Mouse (Mus musculus) embryonic facial prominence, embryonic 15.5 days (tissue): ENCODE measurements at regions not wholly inside any gene's neighbourhood (a gene's known extent, or its start where the extent isn't known, plus 50 kb on each side); places are given as distances from the start of the nearest gene placed in this dataset.

Experiments
- ATAC-seq: fragments of 200-750 bp; cut with Nextera tagmentation; 2 replicates; pipeline ENCODE4 v1.8.0; 2017; ENCODE audit warnings: low read depth, moderate TSS enrichment; ENCODE audit not compliant: insufficient number of reproducible peaks, low FRiP score, low TSS enrichment
- H3K27ac ChIP-seq: fragments of 300-500 bp; sonication (generic); replicated peaks from 2 replicates; pipeline ENCODE4 v1.5.1; 2015; ENCODE audit warnings: mild to moderate bottlenecking, inconsistent platforms
- H3K27me3 ChIP-seq: fragments of 300-500 bp; sonication (generic); 2 replicates; pipeline ENCODE4 v1.6.1; 2015; ENCODE audit warnings: inconsistent platforms
- H3K36me3 ChIP-seq: fragments of 300-500 bp; sonication (generic); 2 replicates; pipeline ENCODE4 v1.6.1; 2015; ENCODE audit warnings: mild to moderate bottlenecking, inconsistent platforms
- H3K4me1 ChIP-seq: fragments of 300-500 bp; sonication (generic); 2 replicates; pipeline ENCODE4 v1.6.1; 2015; ENCODE audit warnings: inconsistent platforms
- H3K4me2 ChIP-seq: fragments of 300-500 bp; sonication (generic); replicated peaks from 2 replicates; pipeline ENCODE4 v1.6.1; 2015; ENCODE audit warnings: mild to moderate bottlenecking, inconsistent platforms
- H3K4me3 ChIP-seq: fragments of 300-500 bp; sonication (generic); replicated peaks from 2 replicates; pipeline ENCODE4 v1.5.1; 2015; ENCODE audit warnings: mild to moderate bottlenecking, inconsistent platforms
- H3K9ac ChIP-seq: fragments of 300-500 bp; sonication (generic); 2 replicates; pipeline ENCODE4 v1.6.1; 2015; ENCODE audit warnings: inconsistent platforms
- H3K9me3 ChIP-seq: fragments of 300-500 bp; sonication (generic); replicated peaks from 2 replicates; pipeline ENCODE4 v1.6.1; 2016; ENCODE audit warnings: inconsistent platforms
- WGBS: fragments of 180-500 bp; shearing (Covaris S2); methylation state at CpG from one replicate; pipeline ENCODE4 v1.1.7; 2015; 5-methylcytosine and 5-hydroxymethylcytosine counted together

DNA sequence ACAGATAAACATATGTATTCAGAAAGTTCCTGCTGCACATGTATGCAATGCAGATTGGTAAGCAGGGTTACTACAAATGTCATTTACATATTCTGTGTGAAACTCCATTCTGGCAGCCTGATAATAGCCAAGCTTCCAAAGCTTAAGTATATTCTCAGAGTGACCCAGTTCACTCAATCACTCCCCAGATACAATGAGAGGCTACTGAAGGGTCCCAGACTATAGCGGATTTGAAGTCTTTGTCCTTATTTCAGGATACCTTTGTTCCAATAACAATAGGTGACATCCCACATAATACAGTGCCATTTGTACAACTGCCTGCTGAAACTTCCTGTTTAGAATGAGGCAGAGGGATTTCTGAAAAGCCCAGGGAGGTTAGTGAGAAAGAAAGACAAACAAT is 132.5 kb upstream of the Klf6 start:
- H3K27me3 ChIP-seq = no peaks in the 10 kb centered on the region
- no peak overlapping the region for H3K27ac ChIP-seq
- H3K9me3 ChIP-seq = no peaks in the 10 kb centered on the region
- no peak for ATAC-seq
- no peaks in the 10 kb centered on the region for H3K4me1 ChIP-seq
- WGBS = 76% methylated on average over 1 of the region's 1 CpGs
- H3K4me2 ChIP-seq = no peak overlapping the region
- no peak overlapping the region for H3K4me3 ChIP-seq
- H3K36me3 ChIP-seq = no peaks in the 10 kb centered on the region
- no peak overlapping the region for H3K9ac ChIP-seq

- ATAC-seq = no peak
- Histone ChIP-seq H3K36me3 (no peaks in the 10 kb centered on the region), H3K9ac (no peak overlapping the region), H3K27me3 (no peaks in the 10 kb centered on the region), H3K4me3 (no peak overlapping the region), H3K27ac (no peak overlapping the region), H3K4me1 (no peaks in the 10 kb centered on the region), H3K9me3 (no peaks in the 10 kb centered on the region), H3K4me2 (no peak overlapping the region)
- WGBS = 82% methylated on average over 6 of the region's 6 CpGs
Observed at GRCm38 (mm10) chr13:5729426-5730068, 131.7 kb upstream of the Klf6 start.

- H3K4me3 ChIP-seq = no peak overlapping the region
- no peak overlapping the region for H3K4me2 ChIP-seq
- H3K36me3 ChIP-seq = no peaks in the 10 kb centered on the region
- H3K4me1 ChIP-seq = no peaks in the 10 kb centered on the region
- H3K27ac ChIP-seq = no peak overlapping the region
- WGBS = 82% methylated on average over 1 of the region's 1 CpGs
- no peaks in the 10 kb centered on the region for H3K27me3 ChIP-seq
- H3K9ac ChIP-seq = no peak overlapping the region
- ATAC-seq = no peak
- no peaks in the 10 kb centered on the region for H3K9me3 ChIP-seq
Observed at GRCm38 (mm10) chr13:5732206-5732605, 129.1 kb upstream of the Klf6 start.

- H3K36me3 ChIP-seq = no peaks in the 10 kb centered on the region
- no peaks in the 10 kb centered on the region for H3K4me1 ChIP-seq
- no peak overlapping the region for H3K4me3 ChIP-seq
- no peak overlapping the region for H3K4me2 ChIP-seq
- no peak overlapping the region for H3K27ac ChIP-seq
- no peak overlapping the region for H3K9ac ChIP-seq
- no peaks in the 10 kb centered on the region for H3K9me3 ChIP-seq
- H3K27me3 ChIP-seq = no peaks in the 10 kb centered on the region
- ATAC-seq = no peak
Observed at GRCm38 (mm10) chr13:5735027-5735624, 126.2 kb upstream of the Klf6 start.

DNA sequence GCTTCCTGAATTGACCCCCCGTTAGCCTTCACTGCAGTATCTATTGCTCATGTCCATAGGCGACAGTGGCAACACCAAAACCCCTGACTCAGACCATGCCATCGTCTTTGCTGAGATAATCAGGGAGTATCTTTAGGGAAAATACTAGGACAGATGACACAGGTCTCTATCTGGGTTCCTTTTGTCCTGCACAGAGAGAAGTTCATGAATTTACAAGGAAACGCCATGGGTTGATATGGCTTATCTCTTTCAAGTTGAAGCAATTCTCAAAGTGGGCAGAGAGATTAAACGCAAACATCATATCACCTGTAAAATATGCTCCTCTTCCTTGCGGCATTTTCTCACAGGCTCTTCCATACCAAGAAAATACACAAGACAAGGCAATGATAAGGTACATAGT is 124.8 kb upstream of the Klf6 start:
- WGBS = 94% methylated on average over 6 of the region's 6 CpGs
- no peak overlapping the region for H3K9ac ChIP-seq
- ATAC-seq = no peak
- no peaks in the 10 kb centered on the region for H3K4me1 ChIP-seq
- H3K9me3 ChIP-seq = no peaks in the 10 kb centered on the region
- H3K36me3 ChIP-seq = no peaks in the 10 kb centered on the region
- no peak overlapping the region for H3K4me2 ChIP-seq
- H3K27ac ChIP-seq = no peak overlapping the region
- H3K4me3 ChIP-seq = no peak overlapping the region
- H3K27me3 ChIP-seq = no peaks in the 10 kb centered on the region

GRCm38 (mm10) chr13:5737214-5737613 is 124.1 kb upstream of the Klf6 start:
- WGBS = 76% methylated on average over 7 of the region's 7 CpGs
- no peak overlapping the region for H3K9ac ChIP-seq
- no peak for ATAC-seq

DNA sequence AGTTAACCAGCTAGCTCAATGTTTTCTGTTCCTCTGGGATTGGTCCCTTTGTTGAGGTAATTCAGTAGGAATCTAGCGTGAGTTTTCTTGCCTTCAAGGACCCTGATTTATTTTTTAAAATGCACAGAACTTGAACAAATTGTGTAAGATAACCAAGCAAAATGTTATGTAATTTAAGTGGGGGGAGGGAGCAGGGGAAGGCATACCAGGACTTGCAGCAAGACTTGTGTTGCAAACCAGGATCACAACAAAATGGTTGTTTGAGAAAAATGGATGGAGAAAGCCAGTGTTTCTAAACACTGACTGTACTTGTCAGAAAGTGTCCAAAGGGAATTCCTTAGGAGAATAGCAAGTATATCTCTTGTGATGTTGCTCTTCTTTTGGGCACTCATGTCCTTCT is 120.5 kb upstream of the Klf6 start:
- H3K4me3 ChIP-seq = no peak overlapping the region
- no peak overlapping the region for H3K4me2 ChIP-seq
- H3K9me3 ChIP-seq = no peaks in the 10 kb centered on the region
- no peak for ATAC-seq
- no peaks in the 10 kb centered on the region for H3K36me3 ChIP-seq
- no peak overlapping the region for H3K27ac ChIP-seq
- WGBS = 65% methylated on average over 1 of the region's 1 CpGs
- no peaks in the 10 kb centered on the region for H3K27me3 ChIP-seq
- H3K4me1 ChIP-seq = no peaks in the 10 kb centered on the region
- no peak overlapping the region for H3K9ac ChIP-seq

More at GRCm38 (mm10) chr13:5737214-5737613, 124.1 kb upstream of the Klf6 start:
- H3K4me3 ChIP-seq = no peak overlapping the region
- H3K36me3 ChIP-seq = no peaks in the 10 kb centered on the region
- H3K9me3 ChIP-seq = no peaks in the 10 kb centered on the region
- no peak overlapping the region for H3K27ac ChIP-seq
- H3K27me3 ChIP-seq = no peaks in the 10 kb centered on the region
- no peaks in the 10 kb centered on the region for H3K4me1 ChIP-seq
- H3K4me2 ChIP-seq = no peak overlapping the region

GRCm38 (mm10) chr13:5744949-5745348 is 116.3 kb upstream of the Klf6 start:
- H3K36me3 ChIP-seq = no peaks in the 10 kb centered on the region
- H3K27ac ChIP-seq = no peak overlapping the region
- WGBS = 74% methylated on average over 6 of the region's 6 CpGs
- H3K9ac ChIP-seq = no peak overlapping the region
- H3K4me3 ChIP-seq = no peak overlapping the region
- ATAC-seq = no peak
- no peaks in the 10 kb centered on the region for H3K9me3 ChIP-seq
- no peaks in the 10 kb centered on the region for H3K4me1 ChIP-seq
- H3K4me2 ChIP-seq = no peak overlapping the region
- no peaks in the 10 kb centered on the region for H3K27me3 ChIP-seq

DNA sequence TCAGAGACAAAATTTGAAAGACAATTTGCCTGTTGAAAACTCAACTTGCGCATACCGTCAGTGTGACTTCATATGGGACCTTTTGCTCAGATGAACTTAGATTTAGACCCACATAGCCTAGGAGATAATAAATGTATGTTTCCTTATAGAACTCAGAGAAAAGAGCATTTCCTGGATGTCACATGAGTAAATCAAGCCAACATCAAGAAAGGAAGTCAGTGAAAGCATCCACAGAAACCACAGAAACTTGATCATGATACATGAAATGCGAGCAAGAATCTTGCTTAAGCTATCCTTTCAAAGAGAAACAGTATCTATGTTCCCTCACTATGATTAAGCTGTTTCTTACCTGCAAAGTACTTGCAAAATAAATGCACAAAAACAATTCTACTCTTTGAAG is 104.1 kb upstream of the Klf6 start:
- Histone ChIP-seq H3K27ac (no peak overlapping the region), H3K4me3 (no peak overlapping the region), H3K4me2 (no peak overlapping the region), H3K36me3 (no peaks in the 10 kb centered on the region), H3K9me3 (no peaks in the 10 kb centered on the region), H3K4me1 (no peaks in the 10 kb centered on the region), H3K27me3 (no peaks in the 10 kb centered on the region), H3K9ac (no peak overlapping the region)
- 92% methylated on average over 3 of the region's 3 CpGs for WGBS
- no peak for ATAC-seq

DNA sequence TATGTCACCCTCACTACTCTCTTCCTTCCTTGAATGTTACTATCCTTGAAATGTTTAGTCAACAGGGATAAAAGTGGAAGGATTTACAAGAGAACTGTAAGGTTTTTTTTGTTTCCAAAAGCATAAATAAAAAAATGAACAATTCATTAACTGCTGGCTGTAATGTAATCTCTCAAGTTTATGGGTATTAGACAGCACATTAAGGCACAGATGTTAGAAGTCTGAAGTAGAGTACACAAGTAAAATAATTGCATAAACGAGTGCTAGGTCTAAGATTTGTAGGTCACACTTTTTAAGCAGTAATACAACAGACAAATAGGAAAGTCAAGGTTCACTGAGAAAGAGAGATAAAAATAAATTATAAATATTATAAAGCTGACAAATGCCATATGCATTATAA is 103.3 kb upstream of the Klf6 start:
- 71% methylated on average over 1 of the region's 1 CpGs for WGBS
- no peaks in the 10 kb centered on the region for H3K4me1 ChIP-seq
- no peaks in the 10 kb centered on the region for H3K36me3 ChIP-seq
- no peak overlapping the region for H3K4me2 ChIP-seq
- H3K27me3 ChIP-seq = no peaks in the 10 kb centered on the region
- ATAC-seq = no peak
- H3K9ac ChIP-seq = no peak overlapping the region
- H3K27ac ChIP-seq = no peak overlapping the region
- H3K9me3 ChIP-seq = no peaks in the 10 kb centered on the region
- no peak overlapping the region for H3K4me3 ChIP-seq

DNA sequence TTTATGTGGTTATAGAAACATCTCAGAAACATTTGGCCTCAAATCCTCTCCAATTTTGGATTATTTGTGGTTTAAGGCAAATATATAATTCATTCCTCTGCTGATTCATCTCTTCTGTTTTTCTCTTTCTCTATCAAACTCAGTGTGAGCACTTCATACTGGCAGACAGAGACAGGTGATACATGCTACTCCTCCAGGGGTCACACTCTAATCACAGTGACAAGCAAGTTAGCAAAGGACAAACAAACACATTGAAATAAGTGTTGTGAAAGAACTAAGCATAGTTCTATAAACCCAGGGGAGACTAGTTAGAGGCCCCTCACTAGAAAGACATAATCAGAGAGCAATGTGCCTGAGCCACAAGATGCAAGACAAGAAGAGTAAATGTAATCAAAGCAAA is 101.3 kb upstream of the Klf6 start:
- Histone ChIP-seq H3K36me3 (no peaks in the 10 kb centered on the region), H3K9ac (no peak overlapping the region), H3K27me3 (no peaks in the 10 kb centered on the region), H3K27ac (no peak overlapping the region), H3K4me3 (no peak overlapping the region), H3K4me2 (no peak overlapping the region), H3K9me3 (no peaks in the 10 kb centered on the region), H3K4me1 (no peaks in the 10 kb centered on the region)
- ATAC-seq = no peak

GRCm38 (mm10) chr13:5766394-5766793 is 94.9 kb upstream of the Klf6 start:
- no peak overlapping the region for H3K27ac ChIP-seq
- H3K36me3 ChIP-seq = no peaks in the 10 kb centered on the region
- no peak overlapping the region for H3K4me2 ChIP-seq
- H3K9me3 ChIP-seq = no peaks in the 10 kb centered on the region
- no peaks in the 10 kb centered on the region for H3K27me3 ChIP-seq
- ATAC-seq = no peak
- H3K9ac ChIP-seq = no peak overlapping the region
- H3K4me1 ChIP-seq = no peaks in the 10 kb centered on the region
- no peak overlapping the region for H3K4me3 ChIP-seq
- 69% methylated on average over 6 of the region's 6 CpGs for WGBS
